Mouse (Mus musculus): ENCODE results near the gene Rela.

The Rela gene

GRCm38 (mm10) chr19:5636571-5637041, 677 bp upstream of the Rela start:
- DNase-seq, result no peak

- DNase-seq, result no peak
Measured at GRCm38 (mm10) chr19:5638416-5639005, 1.2 kb downstream of the Rela start.

- DNase-seq, result no peak
Measured at GRCm38 (mm10) chr19:5640339-5640738, 3.1 kb downstream of the Rela start.

GRCm38 (mm10) chr19:5641021-5641420, 3.7 kb downstream of the Rela start:
- no peak for DNase-seq

- no peak for DNase-seq
Measured at GRCm38 (mm10) chr19:5641641-5642040, 4.4 kb downstream of the Rela start.

GRCm38 (mm10) chr19:5645280-5645679, 8.0 kb downstream of the Rela start:
- DNase-seq, result no peak

GRCm38 (mm10) chr19:5646731-5647330, 9.5 kb downstream of the Rela start:
- DNase-seq, result no peak

GRCm38 (mm10) chr19:5647791-5648190, 10.5 kb downstream of the Rela start:
- no peak for DNase-seq

GRCm38 (mm10) chr19:5648401-5649297, 11.4 kb downstream of the Rela start:
- DNase-seq, result peak; percentile 89

- no peak for DNase-seq
Measured at GRCm38 (mm10) chr19:5649298-5649741, 12.0 kb downstream of the Rela start.

GRCm38 (mm10) chr19:5651502-5652274, 14.4 kb downstream of the Rela start:
- no peak for DNase-seq

GRCm38 (mm10) chr19:5652570-5652969, 15.3 kb downstream of the Rela start:
- no peak for DNase-seq

- peak; percentile 78 for DNase-seq
Measured at GRCm38 (mm10) chr19:5653969-5654719, 16.9 kb downstream of the Rela start.

GRCm38 (mm10) chr19:5654720-5655298, 17.5 kb downstream of the Rela start:
- DNase-seq, result peak; percentile 43

- DNase-seq, result no peak
Measured at GRCm38 (mm10) chr19:5660942-5661751, 23.9 kb downstream of the Rela start.

- no peak for DNase-seq
Measured at GRCm38 (mm10) chr19:5662310-5662709, 25.0 kb downstream of the Rela start.

- DNase-seq, result peak; percentile 90
Measured at GRCm38 (mm10) chr19:5662981-5663913, 26.0 kb downstream of the Rela start, which contains the start of gene Sipa1. Sipa1 (minus strand) TSS chr19:5663707.

GRCm38 (mm10) chr19:5664669-5665257, 27.5 kb downstream of the Rela start:
- DNase-seq, result no peak

- DNase-seq, result no peak
Measured at GRCm38 (mm10) chr19:5665465-5665864, 28.2 kb downstream of the Rela start.
